Mouse (Mus musculus) heart, adult 11 months (tissue): ENCODE data around the gene Zbtb18.
A peak's percentile ranks its signal among the peaks of the same experiment; 100 is the strongest.

Source experiments
- DNase-seq: peaks from one replicate; pipeline ENCODE4 v3.0.0; 2022

Gene Zbtb18

DNA sequence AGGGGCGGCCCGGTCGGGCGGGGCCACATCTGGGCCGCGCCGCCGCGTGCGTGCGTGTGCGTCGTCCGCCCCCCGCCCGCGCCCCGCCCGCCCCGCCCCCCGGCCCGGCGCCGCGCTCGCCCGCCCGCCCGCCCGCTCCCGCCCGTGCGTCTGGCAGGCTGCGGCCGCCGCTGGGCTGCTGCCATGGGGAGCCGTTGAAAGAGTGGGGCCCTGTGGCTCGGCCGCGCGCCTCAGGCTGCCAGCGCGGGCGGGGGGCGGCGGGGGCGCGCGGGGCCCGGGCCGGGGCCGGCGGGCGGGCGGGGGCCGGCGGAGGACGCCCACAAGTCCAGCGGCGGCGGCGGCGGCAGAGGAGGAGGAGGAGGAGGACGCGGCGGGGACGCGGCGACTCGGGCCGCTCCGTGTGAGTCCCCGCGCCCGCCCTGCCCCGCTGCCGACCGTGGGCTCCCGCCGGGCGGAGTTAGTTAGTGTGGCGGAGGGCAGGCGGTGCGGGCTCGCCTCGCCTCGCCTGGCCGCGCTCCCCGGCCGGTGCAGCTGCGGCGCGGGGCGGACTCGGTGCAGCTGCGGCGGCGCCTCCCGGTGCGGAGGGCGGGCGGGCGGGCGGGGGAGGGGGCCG lies at the start of gene Zbtb18:
Zbtb18 (plus strand) TSS at position 156 of the 613 bp plus-strand sequence.
- no peak for DNase-seq

DNA sequence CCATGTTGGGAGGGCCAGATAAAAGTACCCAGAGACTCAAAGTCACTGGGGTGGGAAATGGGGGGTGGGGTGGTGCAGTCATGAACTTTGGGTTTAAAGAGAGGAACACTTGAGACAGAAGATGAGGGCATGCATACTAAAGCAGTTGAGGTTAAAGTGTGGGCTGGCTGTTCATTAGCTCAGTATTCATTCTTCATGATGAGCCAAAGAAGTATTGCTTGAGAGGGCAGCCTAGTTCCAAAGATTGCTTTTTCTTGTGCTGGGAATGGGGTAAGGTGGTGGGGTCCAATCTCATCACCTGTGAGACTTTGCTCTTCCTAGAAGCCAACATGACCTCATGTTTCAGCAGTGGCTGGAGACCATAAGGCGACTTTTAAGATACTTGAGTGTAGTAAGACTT lies 44.7 kb upstream of the Zbtb18 start:
- DNase-seq: peak; percentile 55

DNA sequence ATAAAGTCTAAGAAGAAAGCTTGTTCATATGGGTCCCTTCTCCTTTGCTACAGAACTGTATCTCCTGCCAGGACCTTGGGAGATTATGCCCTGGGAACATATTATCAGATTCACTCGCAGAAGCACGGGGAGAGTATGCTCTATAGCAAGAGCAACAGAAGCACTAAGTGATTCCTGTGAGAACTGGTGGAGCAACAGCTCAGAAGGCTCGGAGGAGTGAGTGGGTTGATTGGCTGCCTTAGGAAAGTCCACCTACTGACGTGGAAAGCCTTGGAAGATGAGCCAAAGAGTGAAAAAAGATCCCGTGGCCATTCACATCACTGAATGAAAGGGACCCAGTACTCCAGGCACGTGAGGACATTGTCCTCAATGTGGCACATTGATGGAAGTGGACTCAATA lies 37.0 kb upstream of the Zbtb18 start:
- peak; percentile 66 for DNase-seq

DNA sequence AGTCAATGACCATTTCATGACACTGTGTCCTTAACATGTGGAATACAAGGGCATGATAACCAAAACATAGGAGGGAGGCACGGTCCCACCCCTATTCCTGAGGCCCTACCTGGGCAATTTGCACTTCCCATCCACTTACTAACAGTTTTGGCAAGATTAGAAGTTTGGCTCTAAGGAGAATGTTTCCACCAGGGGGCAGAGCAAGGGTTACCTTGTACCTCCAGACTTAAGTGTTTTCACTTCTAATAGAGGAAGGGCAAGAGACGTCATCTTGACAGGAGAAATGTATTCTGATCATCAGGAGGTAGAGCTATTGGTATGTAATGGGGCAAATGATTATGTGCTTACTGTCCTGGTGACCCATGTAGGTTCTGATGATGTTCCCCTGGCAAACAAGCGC lies 33.5 kb upstream of the Zbtb18 start:
- DNase-seq: no peak

DNA sequence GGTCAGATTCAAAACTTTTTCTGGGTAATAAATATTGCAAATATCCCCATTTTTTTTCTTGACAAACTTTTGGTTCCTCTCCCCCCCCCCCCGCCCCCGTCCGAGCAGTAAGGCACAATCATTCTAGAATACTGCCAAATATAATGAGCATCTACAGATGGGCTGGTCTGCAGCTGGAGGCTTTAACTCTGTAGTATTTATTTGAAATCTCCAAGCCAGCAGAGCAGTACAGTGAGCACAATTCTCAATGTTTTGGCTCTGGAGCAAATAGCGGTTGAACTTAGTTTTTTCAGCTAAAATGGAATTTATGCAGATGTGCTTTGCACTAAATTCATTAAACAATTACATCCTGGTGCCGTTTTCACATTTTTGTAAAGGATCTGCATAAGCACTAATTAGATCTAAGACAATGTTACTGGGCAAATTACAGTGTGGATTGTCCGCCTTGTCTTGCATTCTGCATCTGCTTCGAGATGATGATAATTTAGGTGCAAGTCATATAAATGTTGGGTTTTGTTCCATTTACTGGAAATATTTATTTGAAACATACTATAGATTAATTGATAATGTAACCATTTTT lies 31.3 kb upstream of the Zbtb18 start:
- DNase-seq: no peak

DNA sequence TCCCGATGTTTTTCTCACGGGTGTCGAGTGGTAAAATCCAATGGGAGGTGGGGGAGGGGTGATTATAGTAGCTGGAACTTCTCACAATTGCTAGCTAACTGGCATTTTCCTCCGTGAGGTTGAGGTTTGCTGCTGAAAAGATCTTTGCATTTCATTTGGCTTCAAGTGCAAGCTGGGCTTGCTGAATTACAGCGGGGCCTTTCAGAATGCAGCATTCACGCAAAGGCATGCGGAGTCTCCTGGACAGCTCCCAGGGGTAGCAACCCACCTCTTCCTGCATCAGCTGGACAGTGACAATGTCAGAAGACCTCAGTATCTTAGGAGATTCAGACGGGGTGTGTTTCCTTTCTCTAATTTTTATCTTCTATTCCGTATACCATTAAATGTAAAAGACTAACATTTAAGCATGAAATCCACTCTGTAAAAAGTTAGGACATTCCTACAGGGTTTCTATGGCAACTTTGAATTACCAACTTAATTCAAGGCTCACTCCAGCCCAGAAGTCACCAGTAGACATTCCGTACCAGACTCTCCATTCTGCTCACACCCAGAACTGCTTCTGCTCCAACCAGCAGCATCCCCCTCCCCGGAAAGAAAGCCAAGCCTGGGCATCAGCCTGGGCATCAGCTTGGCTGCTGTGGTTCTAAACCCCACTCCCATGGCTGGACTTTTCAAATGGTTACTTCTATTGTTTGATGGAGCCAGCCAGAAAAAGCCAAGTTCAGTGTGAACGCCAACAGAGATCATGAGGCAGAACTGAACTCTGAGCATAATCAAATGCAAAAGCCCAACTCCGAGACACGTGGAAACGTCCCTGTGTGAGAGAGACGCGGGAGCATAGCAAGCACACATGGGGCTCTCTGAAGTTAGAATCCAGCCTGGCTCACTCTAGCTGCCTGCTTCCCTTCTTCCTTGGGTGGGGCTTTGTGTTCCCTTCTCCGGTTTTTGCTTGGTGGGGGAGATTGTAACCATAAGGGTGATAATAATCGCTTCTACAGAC lies 30.5 kb upstream of the Zbtb18 start:
- no peak for DNase-seq

DNA sequence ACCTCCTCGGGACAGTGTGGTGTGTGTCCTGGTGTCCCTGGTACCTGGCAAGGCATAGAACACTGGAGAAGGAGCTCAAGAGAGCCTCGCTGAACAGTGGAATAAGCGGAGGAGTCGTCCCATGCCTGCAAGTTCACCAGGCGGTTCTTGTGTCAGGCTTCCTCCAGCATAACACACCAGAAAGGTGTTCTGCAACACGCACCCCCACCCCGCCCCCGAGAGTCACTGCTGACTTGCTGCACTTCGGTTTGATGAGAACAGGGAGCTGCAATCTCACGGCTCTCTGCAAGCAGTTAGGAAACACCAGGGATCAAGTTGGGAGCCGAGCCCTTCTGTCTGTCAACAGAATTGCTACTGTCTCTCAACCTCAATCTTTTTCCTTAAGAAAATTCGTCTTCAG lies 22.8 kb upstream of the Zbtb18 start:
- DNase-seq: peak; percentile 72

DNA sequence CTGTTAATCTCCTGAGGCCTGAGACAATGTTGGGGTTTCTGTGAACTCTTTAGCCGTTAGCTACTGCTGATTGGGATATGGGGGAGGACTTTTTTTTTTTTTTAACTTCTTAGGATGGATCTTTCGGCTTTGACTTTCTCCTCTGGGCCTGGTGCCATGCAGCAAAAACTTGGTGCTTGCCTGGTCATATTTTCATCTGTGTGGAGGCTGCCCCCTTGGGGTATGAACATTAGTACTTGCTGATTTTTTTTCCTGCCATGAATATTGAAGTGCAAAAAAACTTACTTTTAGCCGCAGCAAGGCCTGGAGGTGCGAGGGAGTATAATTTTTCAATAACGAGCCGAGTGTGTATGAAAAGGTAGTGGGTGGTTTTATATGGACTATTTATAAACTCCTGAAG lies 22.0 kb upstream of the Zbtb18 start:
- DNase-seq: peak; percentile 60

DNA sequence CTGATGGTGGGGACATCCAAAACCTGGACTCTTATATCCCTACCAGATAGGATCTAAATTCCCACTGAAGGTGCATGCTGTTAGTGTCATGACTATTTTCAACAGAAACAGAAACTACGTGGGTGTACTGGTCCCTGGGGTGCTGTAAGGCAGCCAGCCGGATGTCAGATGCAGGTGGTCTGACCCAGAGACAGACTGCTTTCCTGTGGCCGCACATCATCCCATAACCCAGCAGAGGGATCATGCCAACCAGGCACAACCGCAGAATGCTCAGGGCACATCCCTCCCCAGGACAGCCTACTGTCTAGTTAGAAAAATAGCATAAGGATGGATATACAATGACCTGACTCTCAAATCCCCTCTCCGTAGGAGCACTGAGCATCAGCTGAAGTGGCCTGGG lies 14.3 kb upstream of the Zbtb18 start:
- DNase-seq: no peak

DNA sequence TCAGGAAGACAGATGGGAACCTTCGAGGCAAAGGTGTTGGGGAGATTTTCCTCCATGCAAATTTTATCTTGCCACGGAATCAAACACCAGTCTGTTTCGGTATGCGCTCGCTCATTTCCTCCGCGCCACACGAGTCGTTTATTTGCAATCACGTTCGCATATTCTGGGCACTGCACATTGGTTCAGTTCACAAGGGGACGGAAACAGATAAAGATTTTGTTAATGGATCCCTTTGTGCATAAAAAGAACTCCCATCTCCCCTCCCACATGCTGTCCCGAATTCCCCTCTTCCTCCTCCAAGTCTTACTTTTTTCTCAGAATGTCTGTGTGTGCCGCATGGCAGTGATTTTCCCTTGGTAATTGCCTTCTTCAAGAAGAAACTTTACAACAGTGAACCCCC lies 13.8 kb upstream of the Zbtb18 start:
- no peak for DNase-seq

DNA sequence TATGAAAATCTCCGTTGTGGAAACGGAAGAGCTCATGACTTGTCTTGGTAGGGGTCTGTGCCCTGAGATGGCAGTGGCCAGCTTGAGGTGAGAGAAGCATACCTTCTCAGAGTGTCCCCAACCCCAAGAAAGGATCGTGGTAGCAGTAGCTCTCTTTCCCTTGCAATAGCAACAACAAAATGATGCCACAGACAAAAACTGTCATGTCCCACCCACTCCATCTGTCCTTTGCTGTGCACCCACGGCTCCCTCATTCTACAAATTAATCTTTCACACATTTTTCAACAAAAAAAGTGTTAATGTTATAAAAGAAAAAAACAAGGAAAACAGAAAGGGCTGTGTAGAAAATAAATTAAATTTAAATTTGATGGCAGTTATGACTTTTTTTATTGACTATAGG lies 13.1 kb upstream of the Zbtb18 start:
- DNase-seq: no peak

DNA sequence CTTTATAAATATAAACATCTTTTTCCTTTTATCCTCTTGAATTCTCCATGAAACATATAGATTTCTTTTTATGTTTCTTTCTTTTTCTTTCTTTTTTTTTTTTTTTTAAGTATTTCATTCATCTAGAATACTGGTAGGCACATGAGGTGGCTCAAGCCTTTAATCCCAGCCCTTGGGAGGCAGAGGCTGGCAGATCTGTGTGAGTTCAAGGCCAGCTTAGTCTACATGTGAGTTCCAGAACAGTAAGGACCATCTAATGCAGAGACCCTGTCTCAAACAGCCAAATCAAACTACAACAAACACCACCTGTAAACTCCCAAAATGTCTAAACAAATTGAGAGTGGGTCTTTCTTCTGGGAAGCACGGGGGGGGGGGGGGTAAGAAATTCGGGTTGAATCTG lies 1.7 kb upstream of the Zbtb18 start:
- peak; percentile 72 for DNase-seq

DNA sequence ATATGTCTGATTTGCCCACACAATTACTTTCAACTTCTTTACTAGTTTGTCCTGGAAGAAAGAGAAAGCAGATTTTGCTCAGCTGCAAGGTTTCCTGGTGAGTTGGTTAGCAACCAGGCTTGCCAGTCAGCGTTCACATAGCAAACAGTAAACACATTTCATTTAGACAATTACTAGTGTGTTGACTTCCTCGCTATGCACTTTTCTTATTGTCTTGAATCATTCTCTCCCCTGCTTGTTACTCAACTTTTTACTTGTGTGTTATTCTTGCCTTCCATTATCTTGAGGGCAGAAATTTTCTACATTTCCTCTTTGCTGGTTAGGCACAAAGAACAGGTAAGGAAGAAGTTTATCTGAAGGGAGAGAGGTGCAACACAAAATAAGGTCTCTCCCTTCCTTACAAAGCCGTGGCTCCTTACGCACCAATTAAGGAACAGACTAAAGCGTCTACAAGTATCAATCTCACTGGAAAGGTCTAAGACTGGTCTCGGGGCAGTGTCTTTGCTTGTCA lies 1.1 kb upstream of the Zbtb18 start:
- peak; percentile 51 for DNase-seq

DNA sequence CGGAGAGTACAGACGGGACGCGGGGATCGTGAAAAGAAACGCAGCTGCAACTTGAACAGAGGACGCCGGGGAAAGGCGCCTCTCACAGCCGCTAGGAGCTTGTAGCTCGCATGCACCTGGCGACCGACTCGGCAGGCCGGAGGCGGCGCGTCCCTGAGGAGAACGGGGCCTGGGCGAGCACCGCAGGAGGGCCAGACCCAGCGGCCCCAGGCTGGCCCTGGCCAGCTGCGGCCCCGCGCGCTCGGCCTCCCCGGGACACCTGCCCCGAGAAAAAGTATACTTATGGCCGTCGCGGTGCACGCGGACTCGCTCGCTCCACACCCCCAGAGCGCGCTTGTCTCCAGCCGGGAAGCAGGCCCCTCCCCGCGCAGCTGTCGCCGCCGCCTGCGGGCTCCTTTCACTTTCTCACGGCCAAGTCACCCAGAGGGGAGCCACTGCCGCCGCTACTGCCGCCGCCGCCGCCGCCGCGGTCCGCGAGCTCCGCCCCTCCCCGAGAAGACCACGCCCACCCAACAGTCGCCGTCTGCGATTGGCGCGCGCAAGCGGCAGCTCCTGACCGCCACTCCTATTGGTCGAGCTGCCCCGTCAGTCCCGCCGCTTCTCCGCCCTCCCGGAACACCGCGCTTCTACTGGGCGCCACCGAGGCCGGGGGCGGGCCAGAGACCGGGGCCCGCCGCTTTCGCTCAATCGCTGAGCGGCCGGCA lies 507 bp upstream of the Zbtb18 start:
- peak; percentile 100 for DNase-seq

DNA sequence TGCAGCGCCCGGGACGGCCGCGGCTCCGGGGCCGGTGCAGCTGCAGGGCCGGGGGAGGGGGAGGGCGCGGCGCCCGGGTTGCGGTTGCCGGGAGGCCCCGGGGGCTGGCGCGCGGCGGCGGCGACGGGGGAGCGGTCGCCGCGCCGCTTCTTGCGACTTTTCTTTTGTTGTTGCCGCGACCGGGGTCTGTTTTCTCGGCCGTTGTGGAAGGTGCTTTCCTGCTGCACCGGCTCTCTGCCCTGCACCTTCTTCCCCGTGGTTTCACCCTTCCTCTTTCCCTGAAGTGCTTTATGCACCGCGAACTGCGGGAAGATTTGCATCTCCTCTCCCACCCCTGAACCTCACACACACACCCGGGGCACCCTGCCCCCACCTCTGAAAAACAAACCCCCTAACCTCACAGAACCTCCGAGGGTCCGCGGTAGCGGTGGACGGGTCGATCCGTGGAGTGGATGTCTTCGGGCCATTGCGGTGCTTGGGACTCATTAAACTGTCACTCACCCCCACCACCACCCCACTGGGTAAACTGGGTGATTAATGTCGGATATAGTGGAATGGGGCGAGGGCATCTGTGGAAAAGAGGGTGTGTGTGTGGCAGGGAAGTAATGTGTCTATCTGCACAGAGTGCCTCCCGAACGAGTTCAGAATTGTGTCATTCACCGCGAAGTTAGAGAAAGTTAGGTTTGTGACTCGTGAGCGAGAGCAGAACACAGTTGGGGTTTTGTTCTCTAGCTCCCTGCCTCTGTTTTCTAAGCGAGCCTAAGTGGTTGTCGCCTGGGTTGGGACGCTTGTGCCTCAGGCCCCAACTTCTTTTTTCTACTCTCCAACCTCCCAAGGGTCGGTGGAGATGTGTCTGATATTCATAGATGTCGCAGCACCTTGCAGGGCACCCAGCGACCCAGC lies 921 bp downstream of the Zbtb18 start:
- DNase-seq: peak; percentile 95

DNA sequence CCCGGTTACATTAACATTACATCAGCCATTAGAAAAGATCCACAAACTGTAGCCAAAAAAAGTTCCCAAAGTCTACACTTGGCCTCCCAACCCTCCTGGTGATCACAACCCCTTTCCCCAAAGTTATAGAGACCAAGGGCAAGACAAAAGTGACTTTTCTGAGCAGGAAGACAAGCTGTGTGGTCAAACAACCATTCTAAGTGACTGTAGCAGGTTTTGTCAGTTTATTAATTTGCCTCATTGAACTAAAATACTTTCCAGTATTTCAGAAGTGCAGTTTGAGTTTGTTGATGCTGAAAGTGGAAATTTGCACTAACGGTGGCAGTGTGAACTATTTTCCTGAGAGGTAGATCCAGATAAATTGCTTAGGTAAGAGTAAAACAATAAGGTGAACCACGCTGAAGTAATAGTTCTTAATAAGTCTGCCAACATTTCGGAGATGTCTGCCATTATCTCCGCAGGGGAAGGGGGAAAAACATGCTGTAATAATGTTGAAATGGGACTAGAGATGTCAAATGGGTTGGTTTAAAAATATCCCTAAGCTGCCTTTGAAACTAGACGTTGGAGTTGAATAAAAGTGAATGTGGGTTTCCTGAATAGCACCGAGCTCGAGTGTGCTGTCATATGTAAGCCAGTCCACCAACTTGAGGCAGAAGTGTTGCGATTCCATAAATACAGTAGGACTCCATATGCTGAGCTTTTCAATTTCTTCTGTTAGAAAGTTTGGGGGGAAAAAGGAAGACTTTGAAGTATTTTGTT lies 1.8 kb downstream of the Zbtb18 start:
- DNase-seq: peak; percentile 53

DNA sequence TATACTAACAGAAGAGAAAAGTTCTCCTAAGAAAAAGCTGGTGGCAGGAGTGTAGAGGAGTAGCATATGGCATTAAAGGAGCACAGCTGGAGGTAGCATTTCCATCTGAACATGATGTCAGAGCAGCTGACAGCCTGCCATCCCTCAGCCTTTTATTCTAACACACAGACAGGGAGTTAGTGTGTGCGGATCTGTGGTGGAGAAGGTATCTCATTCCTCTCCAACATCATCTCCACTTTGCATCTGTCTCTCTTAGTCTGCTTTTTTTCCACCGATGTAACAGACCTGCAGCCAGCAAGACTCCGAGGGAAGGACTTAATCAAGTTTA lies 2.3 kb downstream of the Zbtb18 start:
- peak; percentile 76 for DNase-seq

DNA sequence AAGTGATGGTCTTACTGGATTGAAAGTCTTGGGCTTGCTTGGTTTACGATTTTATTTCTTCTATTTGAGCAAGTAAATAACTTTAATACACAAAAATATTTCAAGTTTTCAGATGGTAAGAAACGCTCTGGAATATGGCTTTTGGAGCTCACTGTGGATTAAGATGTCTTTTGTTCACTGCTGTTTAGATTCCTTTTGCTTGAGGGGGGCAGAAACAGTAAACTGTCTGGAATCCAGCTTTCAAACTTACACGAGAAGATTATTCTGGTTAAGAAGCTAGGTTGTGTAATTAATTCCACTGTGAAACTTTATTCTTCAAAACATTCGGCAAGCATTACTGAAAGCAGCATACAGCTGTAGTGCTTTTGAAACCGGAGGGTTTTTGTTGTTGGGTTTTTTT lies 2.8 kb downstream of the Zbtb18 start:
- DNase-seq: no peak

DNA sequence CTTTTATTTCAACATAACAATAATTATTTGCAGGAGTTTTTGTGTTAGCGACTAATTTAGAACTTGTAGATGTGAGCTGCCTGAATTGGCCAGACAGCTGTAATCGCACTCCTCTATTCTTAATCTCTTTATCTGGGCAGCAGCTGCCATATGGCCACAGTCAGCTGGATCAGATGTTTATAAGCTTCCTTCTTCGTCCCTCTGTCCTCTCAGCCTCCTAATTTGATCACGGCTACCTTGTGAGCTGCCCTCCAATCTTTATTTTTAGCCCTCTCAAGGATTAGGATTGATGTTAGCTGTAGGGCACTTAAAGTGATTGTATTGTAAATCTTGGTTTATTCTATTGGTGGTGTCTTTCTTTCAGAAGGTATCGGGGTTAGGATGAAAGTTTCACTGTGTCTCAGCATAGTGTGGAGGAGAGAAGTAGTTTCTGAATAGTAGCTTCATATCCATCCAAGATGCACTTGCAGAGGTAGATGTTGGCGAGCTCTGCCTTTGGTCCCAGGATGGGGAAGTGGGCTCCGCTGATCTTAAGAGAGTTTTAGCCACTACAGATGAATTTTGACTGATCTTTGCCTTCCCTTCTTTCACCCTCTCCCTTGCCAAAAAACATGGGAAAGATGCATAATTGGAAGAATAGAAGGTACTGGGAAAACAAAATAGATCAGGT lies 3.4 kb downstream of the Zbtb18 start:
- peak; percentile 59 for DNase-seq

DNA sequence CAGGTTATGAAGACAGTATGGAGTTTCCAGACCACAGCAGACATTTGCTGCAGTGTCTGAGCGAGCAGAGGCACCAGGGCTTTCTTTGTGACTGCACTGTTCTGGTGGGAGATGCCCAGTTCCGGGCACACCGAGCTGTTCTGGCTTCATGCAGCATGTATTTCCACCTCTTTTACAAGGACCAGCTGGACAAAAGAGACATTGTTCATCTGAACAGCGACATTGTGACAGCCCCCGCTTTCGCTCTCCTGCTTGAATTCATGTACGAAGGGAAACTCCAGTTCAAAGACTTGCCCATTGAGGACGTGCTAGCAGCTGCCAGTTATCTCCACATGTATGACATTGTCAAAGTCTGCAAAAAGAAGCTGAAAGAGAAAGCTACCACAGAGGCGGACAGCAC lies 4.9 kb downstream of the Zbtb18 start:
- no peak for DNase-seq
